Mouse (Mus musculus): ENCODE measurements around the gene Cmtm2a.

GRCm38 (mm10) chr8:104247054-104247907 lies 45.7 kb downstream of the Cmtm2a start:
- TF ChIP-seq CTCF (conservative IDR thresholded peaks at IDR 0.05; ENCODE audit: low read length) (no peak), NANOG (IDR thresholded peaks at IDR 0.05; ENCODE audit: borderline replicate concordance, low read length) (no peak), POU5F1 (IDR thresholded peaks at IDR 0.05; ENCODE audit: borderline replicate concordance, low read length) (no peak)
